Mouse (Mus musculus): ENCODE results near the gene Klhdc8b. TPM values are rescaled to one million over a fixed set of nuclear protein-coding genes. Genes with fewer than 3 reads are reported as not detected.
A peak's percentile ranks its signal among the peaks of the same experiment; 100 is the strongest.

Gene Klhdc8b
- polyA plus RNA-seq, 1 experiment, result 5.8 TPM

GRCm38 (mm10) chr9:108441236-108441919 lies 20.0 kb downstream of the Klhdc8b start:
- H3K9ac ChIP-seq (ENCODE audit: low read depth, poor library complexity, severe bottlenecking), result no peak overlapping the region
- no peak overlapping the region for H3K4me3 ChIP-seq (ENCODE audit: low read depth, low read length)
- H3K27ac ChIP-seq (ENCODE audit: insufficient read depth, low read length), result no peak overlapping the region
- H3K36me3 ChIP-seq (ENCODE audit: control insufficient read depth, insufficient read depth, low read length, poor library complexity, severe bottlenecking), result no peaks in the 10 kb centered on the region
- no peaks in the 10 kb centered on the region for H3K27me3 ChIP-seq (ENCODE audit: control insufficient read depth, insufficient read depth, low read length, poor library complexity, severe bottlenecking)
- H3K4me1 ChIP-seq (ENCODE audit: control insufficient read depth, insufficient read depth, low read length), result no peaks in the 10 kb centered on the region
- TF ChIP-seq EP300 (IDR thresholded peaks at IDR 0.05; ENCODE audit: insufficient read depth, low read depth, low read length) (no peak), CTCF (IDR thresholded peaks at IDR 0.05; ENCODE audit: low read depth, low read length) (no peak), POLR2A (IDR thresholded peaks at IDR 0.05; ENCODE audit: insufficient read depth, low read length) (no peak)
- H3K9me3 ChIP-seq (replicated peaks; ENCODE audit: control insufficient read depth, insufficient read depth, low read length, poor library complexity, severe bottlenecking), result no peaks in the 10 kb centered on the region

- H3K27me3 ChIP-seq (ENCODE audit: control insufficient read depth, insufficient read depth, low read length, poor library complexity, severe bottlenecking), result no peaks in the 10 kb centered on the region
- H3K27ac ChIP-seq (ENCODE audit: insufficient read depth, low read length), result no peak overlapping the region
- no peaks in the 10 kb centered on the region for H3K9me3 ChIP-seq (replicated peaks; ENCODE audit: control insufficient read depth, insufficient read depth, low read length, poor library complexity, severe bottlenecking)
- H3K4me3 ChIP-seq (ENCODE audit: low read depth, low read length), result no peak overlapping the region
- no peaks in the 10 kb centered on the region for H3K4me1 ChIP-seq (ENCODE audit: control insufficient read depth, insufficient read depth, low read length)
- H3K9ac ChIP-seq (ENCODE audit: low read depth, poor library complexity, severe bottlenecking), result no peak overlapping the region
- no peaks in the 10 kb centered on the region for H3K36me3 ChIP-seq (ENCODE audit: control insufficient read depth, insufficient read depth, low read length, poor library complexity, severe bottlenecking)
- TF ChIP-seq EP300 (IDR thresholded peaks at IDR 0.05; ENCODE audit: insufficient read depth, low read depth, low read length), result no peak
- TF ChIP-seq POLR2A (IDR thresholded peaks at IDR 0.05; ENCODE audit: insufficient read depth, low read length), result no peak
- TF ChIP-seq CTCF (IDR thresholded peaks at IDR 0.05; ENCODE audit: low read depth, low read length), result no peak
These were observed 20.9 kb downstream of the Klhdc8b start for GRCm38 (mm10) chr9:108440485-108440884.

GRCm38 (mm10) chr9:108439176-108439575 lies 22.2 kb downstream of the Klhdc8b start:
- Histone ChIP-seq H3K27ac (ENCODE audit: insufficient read depth, low read length) (no peak overlapping the region), H3K9ac (ENCODE audit: low read depth, poor library complexity, severe bottlenecking) (no peak overlapping the region), H3K9me3 (replicated peaks; ENCODE audit: control insufficient read depth, insufficient read depth, low read length, poor library complexity, severe bottlenecking) (no peaks in the 10 kb centered on the region), H3K36me3 (ENCODE audit: control insufficient read depth, insufficient read depth, low read length, poor library complexity, severe bottlenecking) (no peaks in the 10 kb centered on the region), H3K4me1 (ENCODE audit: control insufficient read depth, insufficient read depth, low read length) (no peaks in the 10 kb centered on the region), H3K27me3 (ENCODE audit: control insufficient read depth, insufficient read depth, low read length, poor library complexity, severe bottlenecking) (no peaks in the 10 kb centered on the region), H3K4me3 (ENCODE audit: low read depth, low read length) (no peak overlapping the region)
- TF ChIP-seq CTCF (IDR thresholded peaks at IDR 0.05; ENCODE audit: low read depth, low read length), result no peak
- no peak for TF ChIP-seq POLR2A (IDR thresholded peaks at IDR 0.05; ENCODE audit: insufficient read depth, low read length)
- no peak for TF ChIP-seq EP300 (IDR thresholded peaks at IDR 0.05; ENCODE audit: insufficient read depth, low read depth, low read length)

DNA sequence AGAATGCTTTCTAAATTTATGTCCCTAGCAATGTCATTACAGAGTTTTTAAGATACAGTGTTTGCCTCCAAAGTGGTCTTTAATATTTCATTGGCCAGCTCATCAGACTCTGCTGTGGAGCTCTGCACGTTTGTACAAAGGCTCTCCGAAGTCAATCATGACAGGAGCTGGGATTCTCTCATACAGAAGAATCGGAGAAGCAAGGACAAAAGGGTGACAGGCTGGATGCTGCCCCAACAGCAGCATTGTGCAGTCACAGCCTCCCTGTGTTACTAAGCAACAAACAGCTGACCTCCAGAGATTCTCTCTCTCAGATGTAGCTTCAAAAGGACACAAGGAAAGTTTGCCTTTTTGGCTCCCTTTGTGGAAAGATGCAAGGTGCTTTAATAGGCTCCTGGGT lies 25.2 kb downstream of the Klhdc8b start, which contains the start of gene BC048562:
Gene BC048562 (plus strand): TSS at position 301 of the 400 bp plus-strand sequence.
- no peak for TF ChIP-seq CTCF (IDR thresholded peaks at IDR 0.05; ENCODE audit: low read depth, low read length)
- no peak for TF ChIP-seq EP300 (IDR thresholded peaks at IDR 0.05; ENCODE audit: insufficient read depth, low read depth, low read length)
- no peak for TF ChIP-seq POLR2A (IDR thresholded peaks at IDR 0.05; ENCODE audit: insufficient read depth, low read length)
- Histone ChIP-seq H3K9me3 (replicated peaks; ENCODE audit: control insufficient read depth, insufficient read depth, low read length, poor library complexity, severe bottlenecking) (no peaks in the 10 kb centered on the region), H3K4me3 (ENCODE audit: low read depth, low read length) (no peak within 1 kb of the TSS), H3K27me3 (ENCODE audit: control insufficient read depth, insufficient read depth, low read length, poor library complexity, severe bottlenecking) (no peaks in the 10 kb centered on the region), H3K27ac (ENCODE audit: insufficient read depth, low read length) (no peak within 1 kb of the TSS), H3K9ac (ENCODE audit: low read depth, poor library complexity, severe bottlenecking) (no peak within 1 kb of the TSS), H3K36me3 (ENCODE audit: control insufficient read depth, insufficient read depth, low read length, poor library complexity, severe bottlenecking) (no peaks in the 10 kb centered on the region), H3K4me1 (ENCODE audit: control insufficient read depth, insufficient read depth, low read length) (no peaks in the 10 kb centered on the region)

DNA sequence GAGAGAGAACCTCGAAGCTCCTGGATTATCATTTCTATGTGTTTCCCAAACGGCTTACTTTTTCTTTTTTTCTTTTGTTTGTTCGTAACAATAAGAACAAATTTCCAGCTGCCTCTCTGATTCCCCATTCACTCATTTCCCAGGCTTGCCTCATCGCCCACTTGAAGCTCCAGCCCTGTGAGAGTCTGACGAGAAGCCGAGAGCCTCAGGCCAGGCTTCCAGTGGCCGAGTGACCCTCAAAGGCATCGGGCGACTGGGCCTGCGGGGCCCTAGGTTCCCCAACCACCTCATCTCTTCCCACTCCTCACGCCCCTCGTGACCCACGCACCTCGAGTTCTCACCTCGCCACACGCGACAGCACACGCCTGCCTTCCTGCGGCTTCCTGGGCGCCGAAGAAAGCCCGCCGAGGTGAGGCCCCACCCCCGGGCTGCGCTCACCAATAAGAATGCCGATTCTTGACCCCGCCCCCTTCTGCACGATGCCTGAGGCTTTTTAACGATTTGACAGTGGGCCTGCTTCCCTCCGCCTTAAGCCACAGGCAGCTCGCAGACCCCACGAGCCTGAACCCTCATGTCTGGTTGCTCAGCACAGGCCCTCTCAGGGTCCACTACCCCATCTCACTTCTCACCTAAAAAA lies 29.8 kb downstream of the Klhdc8b start:
- no peaks in the 10 kb centered on the region for H3K9me3 ChIP-seq (replicated peaks; ENCODE audit: control insufficient read depth, insufficient read depth, low read length, poor library complexity, severe bottlenecking)
- H3K36me3 ChIP-seq (ENCODE audit: control insufficient read depth, insufficient read depth, low read length, poor library complexity, severe bottlenecking), result no peaks in the 10 kb centered on the region
- H3K4me1 ChIP-seq (ENCODE audit: control insufficient read depth, insufficient read depth, low read length), result no peaks in the 10 kb centered on the region
- no peak overlapping the region for H3K9ac ChIP-seq (ENCODE audit: low read depth, poor library complexity, severe bottlenecking)
- no peak overlapping the region for H3K27ac ChIP-seq (ENCODE audit: insufficient read depth, low read length)
- TF ChIP-seq POLR2A (IDR thresholded peaks at IDR 0.05; ENCODE audit: insufficient read depth, low read length) (no peak), CTCF (IDR thresholded peaks at IDR 0.05; ENCODE audit: low read depth, low read length) (no peak), EP300 (IDR thresholded peaks at IDR 0.05; ENCODE audit: insufficient read depth, low read depth, low read length) (no peak)
- H3K27me3 ChIP-seq (ENCODE audit: control insufficient read depth, insufficient read depth, low read length, poor library complexity, severe bottlenecking), result peaks cover 3% of the 10 kb centered on the region
- 0 out of 2 replicates have a peak overlapping the region, but pooled peaks have one; percentile 24 for H3K4me3 ChIP-seq (ENCODE audit: low read depth, low read length)

DNA sequence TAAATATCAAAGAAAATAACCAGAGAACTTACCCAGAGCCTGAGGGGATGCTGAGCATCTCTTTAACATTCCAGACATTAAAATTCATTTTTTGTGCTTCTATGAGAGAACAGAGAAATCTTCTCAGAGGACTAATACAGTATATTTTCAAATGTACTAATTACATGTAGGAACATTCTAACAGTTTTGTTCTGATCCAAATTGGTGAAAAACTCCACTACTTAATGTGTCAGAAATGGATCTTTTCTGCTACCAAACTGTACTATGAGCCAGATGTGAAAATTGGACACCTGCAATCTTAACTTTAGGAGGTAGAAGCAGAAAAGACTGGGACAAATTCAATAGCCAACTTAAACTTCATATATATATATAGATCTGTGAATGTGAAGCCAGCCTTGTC lies 33.0 kb downstream of the Klhdc8b start, which contains the start of gene Ccdc36:
Gene Ccdc36 (minus strand): TSS at position 101 of the 400 bp plus-strand sequence.
- Histone ChIP-seq H3K27me3 (ENCODE audit: control insufficient read depth, insufficient read depth, low read length, poor library complexity, severe bottlenecking) (peaks cover 3% of the 10 kb centered on the region), H3K27ac (ENCODE audit: insufficient read depth, low read length) (no peak within 1 kb of the TSS), H3K4me1 (ENCODE audit: control insufficient read depth, insufficient read depth, low read length) (no peaks in the 10 kb centered on the region), H3K36me3 (ENCODE audit: control insufficient read depth, insufficient read depth, low read length, poor library complexity, severe bottlenecking) (no peaks in the 10 kb centered on the region), H3K4me3 (ENCODE audit: low read depth, low read length) (no peak within 1 kb of the TSS), H3K9ac (ENCODE audit: low read depth, poor library complexity, severe bottlenecking) (no peak within 1 kb of the TSS), H3K9me3 (replicated peaks; ENCODE audit: control insufficient read depth, insufficient read depth, low read length, poor library complexity, severe bottlenecking) (no peaks in the 10 kb centered on the region)
- TF ChIP-seq POLR2A (IDR thresholded peaks at IDR 0.05; ENCODE audit: insufficient read depth, low read length) (no peak), CTCF (IDR thresholded peaks at IDR 0.05; ENCODE audit: low read depth, low read length) (no peak), EP300 (IDR thresholded peaks at IDR 0.05; ENCODE audit: insufficient read depth, low read depth, low read length) (no peak)
